Mouse (Mus musculus) erythroid progenitor cell, adult 5-6 weeks (primary cell): ENCODE data around the gene Usp42. TPM values are rescaled to one million over a fixed set of nuclear protein-coding genes. Genes with fewer than 3 reads are reported as not detected.

Source experiments
- total RNA-seq, 2 experiments: library from RNA; stranded (forward) in 1 of 2; stranded (reverse) in 1 of 2; fragments of 150-400 nt in 1 of 2; fragments of 186-747, 209-891 nt in 1 of 2; gene quantifications; 2 replicates each; pipeline versions ENCODE4 v1.2.3 to v1.2.4; 2015 to 2017; ENCODE audit warnings: low replicate concordance in 2 of 2

Gene Usp42
- total RNA-seq, 2 experiments from 2014 or later: 2.8 to 8.8 TPM

Other genes starting within 250 kb of the Usp42 start
- gene Rac1, start 204.2 kb downstream of the Usp42 start, total RNA-seq (2015; ENCODE audit: low replicate concordance): 195 and 254 TPM in 2 replicates
- 40.0 and 104 TPM in 2 replicates for gene Rac1, start 204.2 kb downstream of the Usp42 start, total RNA-seq (2017; ENCODE audit: low replicate concordance)
- 42.2 and 63.7 TPM in 2 replicates for gene Cyth3, start 109.8 kb downstream of the Usp42 start, total RNA-seq (2015; ENCODE audit: low replicate concordance)
- gene Cyth3, start 109.8 kb downstream of the Usp42 start, total RNA-seq (2017; ENCODE audit: low replicate concordance): 53.3 and 72.6 TPM in 2 replicates
- 247 and 263 TPM in 2 replicates for gene Eif2ak1, start 85.5 kb upstream of the Usp42 start, total RNA-seq (2015; ENCODE audit: low replicate concordance)
- 329 and 365 TPM in 2 replicates for gene Eif2ak1, start 85.5 kb upstream of the Usp42 start, total RNA-seq (2017; ENCODE audit: low replicate concordance)
- gene Ankrd61, start 165.4 kb upstream of the Usp42 start, total RNA-seq (2015; ENCODE audit: low replicate concordance): not detected in 2 replicates
- 1.2 and 2.3 TPM in 2 replicates for gene Ankrd61, start 165.4 kb upstream of the Usp42 start, total RNA-seq (2017; ENCODE audit: low replicate concordance)
- 25.2 and 34.8 TPM in 2 replicates for gene Aimp2, start 177.6 kb upstream of the Usp42 start, total RNA-seq (2015; ENCODE audit: low replicate concordance)
- 14.9 and 75.8 TPM in 2 replicates for gene Aimp2, start 177.6 kb upstream of the Usp42 start, total RNA-seq (2017; ENCODE audit: low replicate concordance)
- 36.0 and 49.0 TPM in 2 replicates for gene Pms2, start 177.7 kb upstream of the Usp42 start, total RNA-seq (2015; ENCODE audit: low replicate concordance)
- 79.1 and 92.9 TPM in 2 replicates for gene Pms2, start 177.7 kb upstream of the Usp42 start, total RNA-seq (2017; ENCODE audit: low replicate concordance)
- 10.5 TPM in 1 of 2 replicates, not detected in the other for gene Gm42421, start 195.9 kb upstream of the Usp42 start, total RNA-seq (2015; ENCODE audit: low replicate concordance)
- 0.90 and 8.6 TPM in 2 replicates for gene Gm42421, start 195.9 kb upstream of the Usp42 start, total RNA-seq (2017; ENCODE audit: low replicate concordance)
- 3.4 and 11.2 TPM in 2 replicates for gene Rsph10b, start 200.8 kb upstream of the Usp42 start, total RNA-seq (2015; ENCODE audit: low replicate concordance)
- gene Rsph10b, start 200.8 kb upstream of the Usp42 start, total RNA-seq (2017; ENCODE audit: low replicate concordance): 5.1 and 12.6 TPM in 2 replicates